Mouse (Mus musculus) cortical plate, adult 2 months (tissue): ENCODE data around the gene Nova1.

Experiments
- CTCF ChIP-seq: fragments of 200-500 bp; IDR thresholded peaks from 2 replicates; pipeline ENCODE4 v1.5.1; 2011; ENCODE audit warnings: mild to moderate bottlenecking, control low read depth, low read length; ENCODE audit not compliant: insufficient read depth; ENCODE audit errors: extremely low read depth
- POLR2A ChIP-seq: fragments of 200-500 bp; IDR thresholded peaks from 2 replicates; pipeline ENCODE4 v1.6.1; 2011; ENCODE audit warnings: mild to moderate bottlenecking, low read length, control low read depth; ENCODE audit not compliant: insufficient read depth; ENCODE audit errors: extremely low read depth

DNA sequence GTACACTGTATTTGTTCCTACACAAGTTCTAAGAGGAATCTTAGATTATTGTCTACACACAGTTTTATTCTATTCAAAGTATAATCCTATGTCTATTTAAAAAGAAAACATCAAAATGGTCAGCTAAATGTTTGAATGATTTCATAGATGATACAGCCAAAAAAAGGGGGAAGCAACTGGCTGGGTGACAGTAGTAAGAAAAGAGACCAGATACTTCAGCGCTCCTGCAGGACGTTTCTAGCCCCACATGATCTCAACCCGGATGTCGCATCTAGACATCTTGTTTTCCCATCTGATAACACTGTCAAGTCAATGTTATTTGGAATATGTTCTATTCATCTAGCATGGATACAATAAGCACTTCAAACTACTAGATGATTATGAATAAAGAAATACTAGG is 99.7 kb downstream of the Nova1 start:
- TF ChIP-seq POLR2A (no peak), CTCF (no peak)
